Mouse (Mus musculus) stomach, postnatal 0 days (tissue): ENCODE measurements around the gene Rfx3. TPM values are rescaled to one million over a fixed set of nuclear protein-coding genes. Genes with fewer than 3 reads are reported as not detected.
A peak's percentile ranks its signal among the peaks of the same experiment; 100 is the strongest.

Experiments
- ATAC-seq: fragments of 200-750 bp; cut with Nextera tagmentation; 2 replicates; pipeline ENCODE4 v1.8.0; 2017; ENCODE audit not compliant: low FRiP score, low TSS enrichment
- DNase-seq: peaks from one replicate; pipeline ENCODE4 v3.0.0-alpha.2; 2016; ENCODE audit warnings: low spot score
- H3K27ac ChIP-seq: fragments of 300-500 bp; sonication (generic); replicated peaks from 2 replicates; pipeline ENCODE4 v1.5.1; 2014; ENCODE audit warnings: mild to moderate bottlenecking, control low read depth
- H3K27me3 ChIP-seq: fragments of 300-500 bp; sonication (generic); 2 replicates; pipeline ENCODE4 v1.6.1; 2014; ENCODE audit warnings: low read length; ENCODE audit not compliant: control insufficient read depth, insufficient read depth
- H3K36me3 ChIP-seq: fragments of 300-500 bp; sonication (generic); 2 replicates; pipeline ENCODE4 v1.6.1; 2014; ENCODE audit warnings: low read length, mixed read lengths; ENCODE audit not compliant: control insufficient read depth, insufficient read depth
- H3K4me1 ChIP-seq: fragments of 300-500 bp; sonication (generic); replicated peaks from 2 replicates; pipeline ENCODE4 v1.6.1; 2014; ENCODE audit warnings: antibody characterized with exemption; ENCODE audit not compliant: control insufficient read depth, insufficient read depth
- H3K4me2 ChIP-seq: fragments of 300-500 bp; sonication (generic); replicated peaks from 2 replicates; pipeline ENCODE4 v1.6.1; 2014; ENCODE audit warnings: low read depth, mild to moderate bottlenecking, control low read depth, moderate library complexity
- H3K4me3 ChIP-seq: fragments of 300-500 bp; sonication (generic); 2 replicates; pipeline ENCODE4 v1.5.1; 2014; ENCODE audit warnings: low read depth, low read length, control low read depth
- H3K9ac ChIP-seq: fragments of 300-500 bp; sonication (generic); 2 replicates; pipeline ENCODE4 v1.6.1; 2014; ENCODE audit warnings: mild to moderate bottlenecking, low read length, control low read depth, mixed read lengths
- H3K9me3 ChIP-seq: fragments of 300-500 bp; sonication (generic); 2 replicates; pipeline ENCODE4 v1.6.1; 2016; ENCODE audit warnings: low read length; ENCODE audit not compliant: control insufficient read depth
- CTCF ChIP-seq: IDR thresholded peaks from 2 replicates; pipeline ENCODE4 v1.5.1; 2016; ENCODE audit warnings: antibody characterized with exemption, low read depth, mild to moderate bottlenecking, moderate library complexity
- EP300 ChIP-seq: optimal IDR thresholded peaks from 2 replicates; pipeline ENCODE3; 2016; ENCODE audit warnings: antibody characterized with exemption
- WGBS: fragments of 180-500 bp; shearing (Covaris S2); extraction: QIAGEN DNeasy Blood & Tissue Kit; methylation state at CpG from one replicate; pipeline ENCODE4 v1.1.7; 2014; 5-methylcytosine and 5-hydroxymethylcytosine counted together
- polyA plus RNA-seq: library from polyadenylated mRNA; unstranded; fragments of >200 nt; fragmentation: Nextera tagmentation; extraction: Ambion mirVana; gene quantifications from 2 replicates; pipeline ENCODE4 v1.2.1, GENCODE M21; 2015

The Rfx3 gene
- polyA plus RNA-seq, 1 experiment from 2014 or later = 2.0 TPM

- H3K36me3 ChIP-seq = no peaks in the 10 kb centered on the region
- DNase-seq (no peak), ATAC-seq (no peak)
- 70% methylated on average over 7 of the region's 7 CpGs for WGBS
- TF ChIP-seq EP300 (no peak), CTCF (no peak)
- no peak overlapping the region for H3K4me2 ChIP-seq
- H3K9me3 ChIP-seq = no peaks in the 10 kb centered on the region
- H3K4me1 ChIP-seq = no peaks in the 10 kb centered on the region
- no peak overlapping the region for H3K9ac ChIP-seq
- H3K27me3 ChIP-seq = no peaks in the 10 kb centered on the region
- H3K27ac ChIP-seq = no peak overlapping the region
- H3K4me3 ChIP-seq = no peak overlapping the region
These were observed 18.2 kb downstream of the Rfx3 start for GRCm38 (mm10) chr19:27992800-27993199.

GRCm38 (mm10) chr19:27988746-27989145 is 22.2 kb downstream of the Rfx3 start:
- Histone ChIP-seq H3K27me3 (no peaks in the 10 kb centered on the region), H3K4me2 (no peak overlapping the region), H3K4me3 (no peak overlapping the region), H3K36me3 (no peaks in the 10 kb centered on the region), H3K27ac (no peak overlapping the region), H3K9ac (no peak overlapping the region), H3K9me3 (no peaks in the 10 kb centered on the region), H3K4me1 (no peaks in the 10 kb centered on the region)
- DNase-seq (no peak), ATAC-seq (no peak)
- TF ChIP-seq EP300 (no peak), CTCF (no peak)
- 62% methylated on average over 3 of the region's 3 CpGs for WGBS

- Histone ChIP-seq H3K9ac (no peak overlapping the region), H3K4me3 (no peak overlapping the region), H3K36me3 (no peaks in the 10 kb centered on the region), H3K27me3 (no peaks in the 10 kb centered on the region), H3K4me2 (no peak overlapping the region), H3K9me3 (no peaks in the 10 kb centered on the region), H3K27ac (no peak overlapping the region), H3K4me1 (no peaks in the 10 kb centered on the region)
- DNase-seq (no peak), ATAC-seq (no peak)
- TF ChIP-seq CTCF (no peak), EP300 (no peak)
- 91% methylated on average over 3 of the region's 3 CpGs for WGBS
These were observed 43.4 kb downstream of the Rfx3 start for GRCm38 (mm10) chr19:27967590-27967989.

- Histone ChIP-seq H3K4me2 (no peak overlapping the region), H3K27me3 (no peaks in the 10 kb centered on the region), H3K9ac (no peak overlapping the region), H3K4me1 (no peaks in the 10 kb centered on the region), H3K9me3 (no peaks in the 10 kb centered on the region), H3K36me3 (no peaks in the 10 kb centered on the region), H3K4me3 (no peak overlapping the region), H3K27ac (no peak overlapping the region)
- ATAC-seq (no peak), DNase-seq (no peak)
- 96% methylated on average over 3 of the region's 3 CpGs for WGBS
- TF ChIP-seq EP300 = no peak
- TF ChIP-seq CTCF = no peak
These were observed 49.7 kb downstream of the Rfx3 start for GRCm38 (mm10) chr19:27961271-27961670.

GRCm38 (mm10) chr19:27935453-27935852 is 75.5 kb downstream of the Rfx3 start:
- Histone ChIP-seq H3K27me3 (no peaks in the 10 kb centered on the region), H3K9ac (no peak overlapping the region), H3K4me1 (no peaks in the 10 kb centered on the region), H3K36me3 (no peaks in the 10 kb centered on the region), H3K9me3 (no peaks in the 10 kb centered on the region), H3K27ac (no peak overlapping the region), H3K4me3 (no peak overlapping the region), H3K4me2 (no peak overlapping the region)
- WGBS = 70% methylated on average over 3 of the region's 3 CpGs
- no peak for DNase-seq
- no peak for TF ChIP-seq EP300
- no peak for ATAC-seq

GRCm38 (mm10) chr19:27931136-27931535 is 79.8 kb downstream of the Rfx3 start:
- Histone ChIP-seq H3K9ac (no peak overlapping the region), H3K4me1 (no peaks in the 10 kb centered on the region), H3K27ac (no peak overlapping the region), H3K4me3 (no peak overlapping the region), H3K9me3 (no peaks in the 10 kb centered on the region), H3K27me3 (no peaks in the 10 kb centered on the region), H3K36me3 (no peaks in the 10 kb centered on the region), H3K4me2 (no peak overlapping the region)
- peak; percentile 30 for TF ChIP-seq CTCF
- TF ChIP-seq EP300 = no peak
- 96% methylated on average over 2 of the region's 2 CpGs for WGBS
- no peak for ATAC-seq
- DNase-seq = no peak
